Mouse (Mus musculus) megakaryocyte, embryonic 14.5 days (primary cell): ENCODE results near the gene Gm17622. TPM values are rescaled to one million over a fixed set of nuclear protein-coding genes. Genes with fewer than 3 reads are reported as not detected.

Source experiments
- H3K27me3 ChIP-seq: replicated peaks from 2 replicates; pipeline ENCODE3; 2012; ENCODE audit warnings: inconsistent platforms
- H3K36me3 ChIP-seq: replicated peaks from 2 replicates; pipeline ENCODE3; 2012; ENCODE audit warnings: low read length, inconsistent platforms, mixed read lengths
- H3K4me1 ChIP-seq: 2 replicates; pipeline ENCODE4 v1.6.1; 2012; ENCODE audit warnings: inconsistent platforms
- H3K4me3 ChIP-seq: replicated peaks from 2 replicates; pipeline ENCODE3; 2012; ENCODE audit warnings: moderate library complexity, mild to moderate bottlenecking, inconsistent platforms
- H3K9me3 ChIP-seq: 2 replicates; pipeline ENCODE4 v1.6.1; 2012; ENCODE audit warnings: inconsistent platforms
- FLI1 ChIP-seq: IDR thresholded peaks from 2 replicates; pipeline ENCODE4 v1.6.1; 2012; ENCODE audit warnings: low read length, inconsistent platforms, mixed read lengths
- GATA1 ChIP-seq: IDR thresholded peaks from 3 replicates; pipeline ENCODE4 v1.6.1; 2012; ENCODE audit warnings: mixed read lengths, low read length, inconsistent platforms, borderline replicate concordance
- polyA plus RNA-seq: library from polyadenylated mRNA; stranded (reverse); fragments of >175 nt; gene quantifications from 2 replicates; pipeline ENCODE4 v1.2.3, GENCODE M21; 2012; ENCODE audit warnings: low replicate concordance; ENCODE audit not compliant: insufficient read depth

The Gm17622 gene
- polyA plus RNA-seq, 1 experiment: not detected

DNA sequence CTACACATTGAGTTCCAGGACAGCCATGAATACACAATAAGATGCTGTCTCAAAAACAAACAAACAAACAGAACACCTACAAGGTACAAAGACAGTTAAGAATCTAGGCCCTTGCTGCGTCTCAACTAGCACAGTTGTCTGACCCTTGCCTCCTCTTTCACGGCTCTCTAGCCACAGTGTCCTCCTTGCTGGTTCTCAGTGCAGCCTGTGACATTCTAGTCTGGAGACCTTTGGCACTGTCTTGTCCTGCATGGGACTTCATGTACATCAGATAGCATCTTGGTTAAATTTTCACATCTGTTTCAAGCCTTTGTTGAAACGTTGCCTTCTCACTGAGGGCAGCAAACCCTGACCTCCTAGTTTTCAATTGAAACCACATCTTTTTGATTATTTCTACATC is 38.2 kb downstream of the Gm17622 start:
- H3K27me3 ChIP-seq: no peaks in the 10 kb centered on the region
- peaks cover 11% of the 10 kb centered on the region; the same call in 1 of the 2 replicates for H3K9me3 ChIP-seq
- peaks cover 52% of the 10 kb centered on the region for H3K36me3 ChIP-seq
- TF ChIP-seq GATA1: no peak
- peaks cover 55% of the 10 kb centered on the region for H3K4me1 ChIP-seq
- no peak overlapping the region for H3K4me3 ChIP-seq

DNA sequence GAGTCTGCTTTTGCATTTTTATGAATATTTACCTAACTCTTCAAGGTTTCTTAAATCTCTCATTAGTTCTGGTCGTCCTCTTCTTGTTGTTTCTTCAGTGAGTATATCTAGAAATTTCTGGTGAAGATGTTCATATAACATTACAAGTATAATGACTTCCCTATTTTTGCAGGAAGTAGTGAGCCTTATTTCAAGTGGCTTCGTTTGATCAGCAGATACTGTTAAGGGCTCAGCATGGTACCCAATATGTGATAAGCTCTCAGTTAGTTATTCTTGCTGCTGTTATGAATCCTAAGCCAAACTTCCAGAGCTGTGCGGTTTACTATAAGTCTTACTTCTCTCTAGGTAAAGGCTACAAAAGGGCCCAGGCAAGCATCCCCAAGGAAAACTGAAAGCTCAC is 39.0 kb downstream of the Gm17622 start:
- H3K9me3 ChIP-seq: peaks cover 11% of the 10 kb centered on the region; the same call in 1 of the 2 replicates
- no peak overlapping the region for H3K4me3 ChIP-seq
- TF ChIP-seq GATA1: no peak
- TF ChIP-seq FLI1: no peak

DNA sequence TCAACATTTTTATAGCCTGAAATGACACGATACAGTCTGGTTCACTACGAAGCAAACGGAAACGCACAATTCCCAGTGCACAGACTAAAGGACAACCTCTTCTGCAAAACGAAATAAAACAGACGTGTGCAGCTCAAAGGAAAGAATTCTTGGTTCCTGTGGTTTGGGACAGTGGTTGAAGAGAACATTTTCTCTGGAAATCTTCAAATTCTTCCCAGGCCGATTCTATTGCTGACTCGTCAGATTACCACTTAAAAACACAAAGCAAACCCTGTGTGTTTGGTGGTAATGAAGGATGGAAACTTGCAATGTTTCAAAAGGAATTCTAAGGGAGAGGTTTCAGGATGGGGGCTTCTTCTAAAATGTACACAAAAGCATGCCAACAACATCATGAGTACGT is 39.5 kb downstream of the Gm17622 start:
- H3K9me3 ChIP-seq: peaks cover 11% of the 10 kb centered on the region; the same call in 1 of the 2 replicates
- peaks cover 56% of the 10 kb centered on the region for H3K4me1 ChIP-seq
- H3K4me3 ChIP-seq: no peak overlapping the region
- TF ChIP-seq GATA1 (no peak), FLI1 (no peak)
- peaks cover 51% of the 10 kb centered on the region for H3K36me3 ChIP-seq
- no peaks in the 10 kb centered on the region for H3K27me3 ChIP-seq

More for the DNA sequence above, 39.0 kb downstream of the Gm17622 start:
- Histone ChIP-seq H3K27me3 (no peaks in the 10 kb centered on the region), H3K4me1 (peaks cover 56% of the 10 kb centered on the region), H3K36me3 (peaks cover 52% of the 10 kb centered on the region)

DNA sequence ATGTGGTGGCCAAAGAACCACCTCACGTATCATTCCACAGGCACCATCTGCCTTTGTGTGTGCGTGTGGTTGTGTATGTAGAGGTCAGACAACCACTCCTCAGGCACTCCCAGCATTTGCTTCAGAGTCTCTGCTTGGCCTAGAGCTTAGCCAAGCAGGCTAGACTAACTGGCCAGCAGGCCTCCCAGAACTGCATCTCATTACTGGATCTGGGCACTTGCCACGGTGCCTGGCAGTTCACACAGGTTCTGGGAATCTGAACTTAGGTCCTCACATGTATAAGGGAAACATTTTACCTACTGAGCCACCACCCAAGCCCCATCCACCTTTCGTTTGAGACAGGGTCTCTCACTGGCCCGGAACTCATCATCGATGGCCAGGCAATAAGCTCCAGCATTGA is 41.6 kb downstream of the Gm17622 start:
- Histone ChIP-seq H3K9me3 (peaks cover 11% of the 10 kb centered on the region; the same call in 1 of the 2 replicates), H3K4me1 (peaks cover 59% of the 10 kb centered on the region), H3K27me3 (no peaks in the 10 kb centered on the region), H3K36me3 (peaks cover 41% of the 10 kb centered on the region), H3K4me3 (no peak overlapping the region)
- TF ChIP-seq GATA1: no peak
- TF ChIP-seq FLI1: no peak

DNA sequence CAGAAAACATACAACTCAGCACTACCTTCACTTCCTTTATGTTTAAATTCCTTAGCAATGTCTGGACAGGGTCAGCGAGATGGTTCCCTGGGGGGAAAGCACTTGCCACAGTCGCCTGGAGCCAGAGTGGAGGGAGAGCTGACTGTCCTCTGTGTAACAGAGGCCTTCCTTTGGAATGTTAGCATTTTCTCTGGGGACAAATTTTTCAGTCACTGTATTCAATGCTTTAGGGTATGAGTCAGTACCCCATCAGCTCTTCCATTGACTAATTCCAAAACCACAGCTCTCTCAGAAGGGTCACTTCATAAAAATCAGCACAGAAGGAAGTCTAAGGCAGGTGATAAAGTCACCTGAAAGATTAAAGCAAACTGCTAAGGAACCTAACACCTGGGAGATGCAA is 43.2 kb downstream of the Gm17622 start:
- no peak overlapping the region for H3K4me3 ChIP-seq
- TF ChIP-seq FLI1 (no peak), GATA1 (no peak)
- H3K4me1 ChIP-seq: peaks cover 53% of the 10 kb centered on the region
- H3K9me3 ChIP-seq: peaks cover 10% of the 10 kb centered on the region; the same call in 1 of the 2 replicates
- H3K27me3 ChIP-seq: no peaks in the 10 kb centered on the region
- peaks cover 30% of the 10 kb centered on the region for H3K36me3 ChIP-seq

DNA sequence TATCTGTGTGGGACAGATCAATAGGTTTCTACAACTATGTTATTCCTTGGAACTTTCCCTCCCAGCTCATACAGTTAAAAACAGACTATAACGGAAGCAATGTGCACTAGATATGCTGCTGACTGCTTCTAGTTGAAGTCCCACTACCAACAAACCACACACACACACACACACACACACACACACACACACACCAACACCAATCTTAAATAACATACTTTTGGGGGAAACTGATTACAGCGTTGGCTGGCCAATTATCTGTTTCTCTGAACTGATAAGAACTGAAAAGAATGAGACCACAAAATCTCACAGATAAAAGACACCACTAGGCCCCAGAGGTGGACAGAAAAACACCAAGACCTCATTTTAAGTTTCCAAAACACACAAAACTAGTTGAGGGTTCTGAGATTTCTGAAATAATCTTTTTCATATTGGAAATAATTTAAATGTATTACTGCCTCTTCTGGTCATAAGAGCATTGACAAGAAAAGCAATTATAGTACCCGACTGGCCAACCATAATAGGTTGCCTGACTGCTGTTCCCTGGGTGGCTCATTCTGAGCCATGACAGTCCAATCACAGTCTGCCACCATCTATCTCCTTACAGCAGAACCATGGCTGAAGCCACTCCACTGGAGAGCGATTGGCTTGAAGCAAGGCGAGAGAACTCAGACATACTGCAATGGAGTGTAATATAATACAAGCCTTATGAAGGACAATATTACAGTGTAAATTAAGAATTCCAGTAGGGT is 46.5 kb downstream of the Gm17622 start:
- Histone ChIP-seq H3K4me1 (peaks cover 46% of the 10 kb centered on the region), H3K4me3 (no peak overlapping the region), H3K36me3 (peaks cover 6% of the 10 kb centered on the region), H3K9me3 (no peaks in the 10 kb centered on the region), H3K27me3 (no peaks in the 10 kb centered on the region)
- TF ChIP-seq FLI1: no peak
- TF ChIP-seq GATA1: no peak

DNA sequence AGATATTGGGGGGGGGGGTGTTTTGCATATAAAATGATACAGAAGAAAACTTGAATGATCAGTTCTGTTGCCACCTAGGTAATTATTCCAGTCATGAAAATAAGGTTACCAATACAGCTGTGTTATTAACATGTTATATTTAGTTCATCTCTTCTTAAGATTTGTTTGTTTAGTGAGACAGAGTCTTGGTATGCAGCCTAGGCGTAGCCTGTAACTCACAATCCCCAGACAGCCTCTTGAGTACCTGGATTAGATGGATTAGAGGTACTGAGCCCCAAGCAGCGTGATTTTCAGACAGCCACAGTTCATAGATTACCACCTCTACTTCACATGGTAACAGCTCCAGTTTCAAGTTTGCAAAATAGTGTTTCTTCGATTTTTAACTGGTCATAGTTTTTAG is 47.6 kb downstream of the Gm17622 start:
- Histone ChIP-seq H3K4me1 (peaks cover 38% of the 10 kb centered on the region), H3K27me3 (no peaks in the 10 kb centered on the region), H3K4me3 (no peak overlapping the region), H3K36me3 (peaks cover 3% of the 10 kb centered on the region), H3K9me3 (no peaks in the 10 kb centered on the region)
- TF ChIP-seq GATA1 (no peak), FLI1 (no peak)

Other genes starting within 250 kb of the Gm17622 start
- gene Poc5, start 102.4 kb upstream of the Gm17622 start, polyA plus RNA-seq: 0.41 and 0.72 TPM in 2 replicates
- not detected in 2 replicates for gene Ankdd1b, start 19.5 kb upstream of the Gm17622 start, polyA plus RNA-seq
- 0.57 TPM in 1 of 2 replicates, not detected in the other for gene Polk, start 51.8 kb downstream of the Gm17622 start, polyA plus RNA-seq
- gene Col4a3bp, start 51.9 kb downstream of the Gm17622 start, polyA plus RNA-seq: 2.6 and 11.2 TPM in 2 replicates
- gene Hmgcr, start 180.2 kb downstream of the Gm17622 start, polyA plus RNA-seq: 9.1 and 12.4 TPM in 2 replicates